Mouse (Mus musculus) small intestine, adult 2 months (tissue): ENCODE measurements around the gene Ebf1. TPM values are rescaled to one million over a fixed set of nuclear protein-coding genes. Genes with fewer than 3 reads are reported as not detected.

Source experiments
- H3K27ac ChIP-seq: fragments of 200-500 bp; 2 replicates; pipeline ENCODE4 v1.5.1; 2012; ENCODE audit warnings: low read depth, low read length, control low read depth, inconsistent platforms; ENCODE audit not compliant: insufficient read depth
- H3K27me3 ChIP-seq: fragments of 200-500 bp; 2 replicates; pipeline ENCODE4 v1.6.1; 2012; ENCODE audit warnings: mild to moderate bottlenecking, moderate library complexity, low read length, inconsistent platforms; ENCODE audit not compliant: control insufficient read depth, insufficient read depth
- H3K36me3 ChIP-seq: fragments of 200-500 bp; 2 replicates; pipeline ENCODE4 v1.6.1; 2012; ENCODE audit warnings: mild to moderate bottlenecking, low read length, control low read depth, inconsistent platforms; ENCODE audit not compliant: control insufficient read depth, insufficient read depth
- H3K4me1 ChIP-seq: fragments of 200-500 bp; 2 replicates; pipeline ENCODE4 v1.6.1; 2012; ENCODE audit warnings: low read length, inconsistent platforms, mixed read lengths; ENCODE audit not compliant: control insufficient read depth, insufficient read depth, insufficient read length
- H3K4me3 ChIP-seq: fragments of 200-500 bp; 2 replicates; pipeline ENCODE4 v1.5.1; 2012; ENCODE audit warnings: low read depth, mild to moderate bottlenecking, control low read depth, inconsistent platforms, low read length, moderate library complexity
- CTCF ChIP-seq: fragments of 200-500 bp; IDR thresholded peaks from 2 replicates; pipeline ENCODE4 v1.5.1; 2012; ENCODE audit warnings: low read depth, mild to moderate bottlenecking, control low read depth, inconsistent platforms, low read length, moderate library complexity, mixed read lengths; ENCODE audit not compliant: insufficient replicate concordance, insufficient read length; ENCODE audit errors: extremely low read depth
- POLR2A ChIP-seq: fragments of 200-500 bp; IDR thresholded peaks from 2 replicates; pipeline ENCODE4 v1.6.1; 2012; ENCODE audit warnings: low read depth, mild to moderate bottlenecking, control low read depth, inconsistent platforms, low read length, moderate library complexity
- whole genome bisulfite sequencing: fragments of 180-500 bp; shearing (Covaris S2); methylation state at CpG from one replicate; pipeline ENCODE4 v1.1.7; 2018; 5-methylcytosine and 5-hydroxymethylcytosine counted together
- polyA plus RNA-seq: library from polyadenylated mRNA; depleted of rRNA; stranded (reverse); fragments of >200 nt; gene quantifications from 2 replicates; pipeline ENCODE4 v1.2.3, GENCODE M21; 2012

The Ebf1 gene
- polyA plus RNA-seq, 1 experiment: 2.5 TPM

GRCm38 (mm10) chr11:44770989-44771564 is 154.0 kb downstream of the Ebf1 start:
- Histone ChIP-seq H3K27me3 (no peaks in the 10 kb centered on the region), H3K36me3 (no peaks in the 10 kb centered on the region), H3K4me1 (no peaks in the 10 kb centered on the region), H3K4me3 (no peak overlapping the region), H3K27ac (no peak overlapping the region)
- 74% methylated on average over 11 of the region's 11 CpGs for WGBS
- TF ChIP-seq POLR2A (no peak), CTCF (no peak)

DNA sequence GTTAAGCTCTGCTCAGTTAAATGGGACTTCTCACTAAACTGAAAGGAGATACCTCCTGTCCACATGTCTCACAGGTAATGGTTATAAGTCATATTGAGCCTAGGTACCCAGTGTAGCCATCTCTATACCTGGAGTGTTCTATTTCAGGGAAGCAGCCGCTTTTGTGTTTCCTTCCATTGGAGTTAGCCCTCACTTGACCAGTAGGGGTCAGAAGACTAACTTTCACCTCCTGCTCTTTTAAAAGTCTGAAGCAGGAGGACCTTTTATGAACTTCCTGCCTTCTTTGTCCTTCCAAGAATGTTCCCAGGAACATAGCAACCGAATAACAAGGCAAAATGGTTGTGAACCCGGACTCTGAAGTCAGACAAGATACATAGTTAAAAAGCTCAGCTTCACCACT is 157.3 kb downstream of the Ebf1 start:
- H3K36me3 ChIP-seq: no peaks in the 10 kb centered on the region

GRCm38 (mm10) chr11:44775549-44775948 is 158.4 kb downstream of the Ebf1 start:
- 82% methylated on average over 2 of the region's 2 CpGs for WGBS
- no peak overlapping the region for H3K4me3 ChIP-seq

More for the DNA sequence above, 157.3 kb downstream of the Ebf1 start:
- Histone ChIP-seq H3K4me3 (no peak overlapping the region), H3K4me1 (no peaks in the 10 kb centered on the region), H3K27ac (no peak overlapping the region), H3K27me3 (no peaks in the 10 kb centered on the region)
- 58% methylated on average over 3 of the region's 3 CpGs for WGBS
- TF ChIP-seq POLR2A: no peak
- TF ChIP-seq CTCF: no peak

GRCm38 (mm10) chr11:44776556-44776955 is 159.4 kb downstream of the Ebf1 start:
- H3K27ac ChIP-seq: no peak overlapping the region
- TF ChIP-seq CTCF (no peak), POLR2A (no peak)
- H3K36me3 ChIP-seq: no peaks in the 10 kb centered on the region
- no peaks in the 10 kb centered on the region for H3K4me1 ChIP-seq
- WGBS: 45% methylated on average over 2 of the region's 2 CpGs
- H3K27me3 ChIP-seq: no peaks in the 10 kb centered on the region
- no peak overlapping the region for H3K4me3 ChIP-seq

More at GRCm38 (mm10) chr11:44775549-44775948, 158.4 kb downstream of the Ebf1 start:
- H3K27me3 ChIP-seq: no peaks in the 10 kb centered on the region
- TF ChIP-seq POLR2A (no peak), CTCF (no peak)
- no peak overlapping the region for H3K27ac ChIP-seq
- no peaks in the 10 kb centered on the region for H3K36me3 ChIP-seq
- H3K4me1 ChIP-seq: no peaks in the 10 kb centered on the region

DNA sequence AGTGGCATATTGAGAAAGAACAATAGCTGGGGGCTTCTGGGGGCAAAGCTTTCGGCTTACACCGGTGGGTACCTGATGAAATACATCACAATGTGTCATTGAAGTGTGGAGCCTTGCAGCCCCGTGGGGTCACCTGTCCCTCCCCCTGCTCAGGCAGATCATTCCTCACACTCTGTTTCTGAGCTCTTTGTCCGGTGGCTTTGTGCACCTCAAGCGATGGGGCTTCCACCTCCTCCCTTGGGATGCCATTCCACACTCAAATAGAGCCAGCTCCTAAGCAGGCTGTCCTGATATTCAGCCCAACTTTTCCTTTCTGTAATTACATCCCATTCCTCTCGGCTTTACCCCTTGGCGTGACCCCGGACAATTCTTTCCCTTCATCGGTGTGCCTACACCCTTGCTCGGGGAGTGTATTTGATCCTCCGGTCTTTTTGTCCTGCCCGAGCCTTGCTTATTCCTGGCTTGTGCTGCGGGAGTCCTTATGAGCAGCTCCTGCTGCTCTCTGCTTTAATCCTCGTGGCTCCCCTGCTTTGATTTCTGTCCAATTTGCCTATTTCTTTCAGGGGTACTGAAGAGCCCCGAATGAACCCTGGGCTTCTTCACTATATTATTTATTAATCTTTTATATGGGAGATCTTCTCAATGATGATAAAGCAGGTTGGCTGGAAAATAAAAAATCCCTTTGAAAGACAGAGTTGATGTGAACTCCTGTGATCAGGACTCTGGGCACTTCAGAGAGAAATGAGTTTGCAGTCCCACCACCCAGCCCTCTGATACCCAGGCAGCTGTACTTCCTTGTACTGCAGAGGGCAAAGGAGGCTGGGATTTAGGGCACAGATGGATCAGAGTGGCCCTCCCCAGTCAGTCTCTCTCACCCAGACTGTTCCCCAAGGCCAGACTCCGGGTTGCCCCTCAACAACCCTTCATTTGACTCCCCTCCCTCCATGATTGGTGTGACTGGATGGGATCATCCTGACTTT is 160.5 kb downstream of the Ebf1 start:
- H3K36me3 ChIP-seq: no peaks in the 10 kb centered on the region
- H3K27me3 ChIP-seq: no peaks in the 10 kb centered on the region
- TF ChIP-seq CTCF (no peak), POLR2A (no peak)
- no peak overlapping the region for H3K27ac ChIP-seq
- no peaks in the 10 kb centered on the region for H3K4me1 ChIP-seq
- H3K4me3 ChIP-seq: no peak overlapping the region
- WGBS: 68% methylated on average over 16 of the region's 16 CpGs

- H3K36me3 ChIP-seq: no peaks in the 10 kb centered on the region
- WGBS: 81% methylated on average over 1 of the region's 1 CpGs
- H3K4me1 ChIP-seq: no peaks in the 10 kb centered on the region
- H3K4me3 ChIP-seq: no peak overlapping the region
- TF ChIP-seq CTCF: no peak
- no peak for TF ChIP-seq POLR2A
- H3K27me3 ChIP-seq: no peaks in the 10 kb centered on the region
- no peak overlapping the region for H3K27ac ChIP-seq
These were observed 161.9 kb downstream of the Ebf1 start for GRCm38 (mm10) chr11:44779030-44779429.
